Mouse (Mus musculus) right cerebral cortex, postnatal 4 days (tissue): ENCODE results near the gene Polq.
"Not testable (repeated sequence)": the region's sequence is repeated elsewhere in the genome, so short reads cannot be mapped to it uniquely, and the experiment has no call there.

Source experiments
- DNase-seq: peaks from one replicate; pipeline ENCODE4 v3.0.0-alpha.2; 2022

The Polq gene

DNA sequence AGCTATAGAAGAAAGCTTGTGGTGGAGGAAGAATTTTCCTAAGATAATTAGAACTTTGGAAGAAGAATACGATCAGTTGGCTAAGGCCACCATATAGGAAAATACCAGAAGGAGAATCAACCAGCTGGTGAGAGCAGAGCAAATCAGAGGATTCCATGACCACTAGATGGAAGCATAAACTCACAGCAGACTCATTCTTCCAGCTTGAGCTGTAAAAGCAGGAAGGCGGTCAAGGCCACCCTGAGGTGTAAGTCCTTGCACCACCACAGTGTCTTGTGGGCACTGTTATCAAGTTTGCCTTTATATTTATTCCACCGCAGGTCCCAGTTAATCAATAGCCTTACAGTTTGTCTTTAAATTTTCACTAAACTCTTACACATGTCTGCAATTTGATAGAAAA, 97.7 kb downstream of the Polq start:
- DNase-seq = peak; percentile 20

DNA sequence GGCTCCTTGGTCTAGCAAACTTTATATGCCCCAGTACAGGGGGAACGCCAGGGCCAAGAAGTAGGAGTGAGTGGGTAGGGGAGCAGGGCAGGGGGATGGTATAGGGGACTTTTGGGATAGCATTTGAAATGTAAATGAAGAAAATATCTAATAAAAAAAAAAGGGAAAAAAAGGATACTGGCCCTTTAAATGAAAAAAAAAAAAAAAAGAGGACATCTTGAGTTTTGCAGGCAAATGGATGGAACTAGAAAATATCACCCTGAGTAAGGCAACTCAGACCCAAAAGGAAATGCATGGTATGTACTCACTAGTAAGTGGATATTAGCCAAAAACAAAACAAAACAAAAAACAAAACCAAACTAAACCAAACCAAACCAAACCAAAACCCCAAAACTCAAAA, 113.6 kb downstream of the Polq start:
- DNase-seq = not testable (repeated sequence)
